Mouse (Mus musculus): ENCODE measurements around the gene Cer1. TPM values are rescaled to one million over a fixed set of nuclear protein-coding genes. Genes with fewer than 3 reads are reported as not detected.

The Cer1 gene
- not detected in 2 replicates for polyA plus RNA-seq (2011; ENCODE audit: insufficient read depth, insufficient read length, low replicate concordance, missing spikeins)

DNA sequence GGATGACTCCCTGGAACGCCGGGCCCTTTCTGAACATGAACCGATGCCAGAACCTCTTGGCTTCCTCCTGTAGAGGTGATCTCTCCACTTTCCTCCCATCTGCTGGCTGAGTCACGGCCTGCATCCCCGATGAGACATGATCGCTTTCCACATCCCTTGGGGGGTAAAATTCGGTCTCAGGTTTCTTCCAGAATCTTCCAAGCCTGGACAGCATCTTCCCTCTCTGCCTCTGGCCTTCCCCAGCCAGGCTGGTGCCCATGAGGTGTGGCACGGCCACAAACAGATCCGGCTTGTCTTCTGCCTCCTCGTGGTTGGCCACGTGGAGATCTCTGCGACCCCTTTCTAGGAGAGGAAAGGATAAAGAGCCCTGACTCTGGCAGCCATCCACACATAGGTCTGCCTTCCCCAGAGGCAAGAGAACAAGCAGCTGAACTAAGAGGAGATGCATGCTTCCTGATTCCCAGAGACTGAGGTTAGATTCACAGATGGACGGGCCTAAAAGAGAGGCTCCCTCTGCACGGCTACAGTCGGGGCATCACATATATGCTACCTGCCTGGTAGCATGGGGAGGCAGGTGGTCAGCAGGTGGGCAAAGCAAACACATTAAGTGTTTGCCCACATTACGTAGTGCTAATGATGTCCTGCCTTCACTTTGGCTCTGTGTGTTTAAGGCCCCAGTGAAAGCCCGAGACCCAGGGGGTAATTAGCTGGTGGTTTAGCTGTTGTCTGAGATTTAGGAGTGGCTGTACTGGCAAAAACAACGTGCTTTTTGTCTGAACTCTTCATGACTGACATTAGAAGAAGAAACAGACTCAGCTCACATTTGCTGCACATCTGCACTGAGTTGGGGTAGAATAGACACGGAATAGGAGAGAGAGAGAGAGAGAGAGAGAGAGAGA is at the start of gene Cer1:
Cer1 (minus strand) TSS at position 513 of the 899 bp plus-strand sequence.
- Histone ChIP-seq H3K4me1 (ENCODE audit: control insufficient read depth, insufficient read depth, low read length) (no peaks in the 10 kb centered on the region), H3K4me3 (replicated peaks; ENCODE audit: control insufficient read depth, low read depth, low read length) (no peak within 1 kb of the TSS), H3K27ac (ENCODE audit: control insufficient read depth, insufficient read depth, low read depth, low read length, poor library complexity) (no peak within 1 kb of the TSS)
- 80% methylated on average over 19 of the region's 19 CpGs for WGBS
- TF ChIP-seq CTCF (IDR thresholded peaks at IDR 0.05; ENCODE audit: control insufficient read depth, insufficient read depth, low read length): no peak
- no peak for TF ChIP-seq POLR2A (IDR thresholded peaks at IDR 0.05; ENCODE audit: borderline replicate concordance, control insufficient read depth, low read depth, low read length)

DNA sequence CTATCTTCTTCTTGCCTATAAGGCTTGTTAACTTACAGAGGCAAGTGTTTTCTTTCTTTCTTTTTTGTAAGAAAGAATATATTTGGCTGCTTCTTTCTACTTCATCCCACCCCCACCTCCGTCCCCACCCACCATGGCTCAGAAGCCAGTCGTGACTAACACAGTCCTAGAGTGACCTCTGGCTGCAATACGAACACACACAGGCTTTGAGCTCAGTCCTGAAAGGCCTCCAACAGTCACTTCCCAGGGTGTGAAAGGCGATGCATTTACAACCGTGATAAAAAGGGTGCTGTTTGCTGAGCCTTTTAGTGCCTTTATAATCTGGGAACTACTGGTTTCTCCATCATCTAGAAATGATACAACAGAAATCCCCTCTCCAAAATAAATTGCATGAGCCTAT is 49.4 kb upstream of the Cer1 start:
- Histone ChIP-seq H3K27ac (ENCODE audit: control insufficient read depth, insufficient read depth, low read depth, low read length, poor library complexity) (no peak overlapping the region), H3K4me3 (replicated peaks; ENCODE audit: control insufficient read depth, low read depth, low read length) (no peak overlapping the region), H3K4me1 (ENCODE audit: control insufficient read depth, insufficient read depth, low read length) (no peaks in the 10 kb centered on the region)
- 10% methylated on average over 5 of the region's 5 CpGs for WGBS
- TF ChIP-seq CTCF (IDR thresholded peaks at IDR 0.05; ENCODE audit: control insufficient read depth, insufficient read depth, low read length) (peak; percentile 22; the same call in 1 of the 2 replicates), POLR2A (IDR thresholded peaks at IDR 0.05; ENCODE audit: borderline replicate concordance, control insufficient read depth, low read depth, low read length) (no peak)

DNA sequence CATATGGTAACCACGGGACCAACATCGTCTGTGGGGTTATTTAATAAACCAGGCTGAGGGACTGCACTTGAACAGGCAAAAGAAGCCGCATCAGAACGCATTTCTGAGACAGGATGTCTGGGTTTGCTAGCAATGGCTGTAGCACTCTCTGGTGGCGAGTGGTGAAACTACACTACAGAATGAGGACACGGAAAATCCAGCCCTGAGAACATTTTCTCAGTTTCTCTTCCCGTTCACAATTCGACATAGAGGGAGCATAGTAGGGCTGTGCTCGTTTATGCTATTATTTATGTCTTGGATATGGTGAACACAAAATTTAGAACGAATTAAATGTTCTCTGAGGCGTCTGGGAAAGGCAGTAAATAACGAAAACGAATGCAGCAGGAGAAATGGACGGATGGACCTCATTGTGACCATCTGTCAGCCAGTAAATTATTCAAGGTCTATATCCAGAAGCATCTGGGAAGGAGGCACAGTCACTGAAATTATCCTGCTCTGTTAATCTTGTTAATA is 48.8 kb upstream of the Cer1 start:
- peak overlapping the region; percentile 24 for H3K4me3 ChIP-seq (replicated peaks; ENCODE audit: control insufficient read depth, low read depth, low read length)
- no peak overlapping the region for H3K27ac ChIP-seq (ENCODE audit: control insufficient read depth, insufficient read depth, low read depth, low read length, poor library complexity)
- TF ChIP-seq POLR2A (IDR thresholded peaks at IDR 0.05; ENCODE audit: borderline replicate concordance, control insufficient read depth, low read depth, low read length) (no peak), CTCF (IDR thresholded peaks at IDR 0.05; ENCODE audit: control insufficient read depth, insufficient read depth, low read length) (peak; percentile 61)
- H3K4me1 ChIP-seq (ENCODE audit: control insufficient read depth, insufficient read depth, low read length): no peaks in the 10 kb centered on the region
- WGBS: 4% methylated on average over 14 of the region's 14 CpGs

DNA sequence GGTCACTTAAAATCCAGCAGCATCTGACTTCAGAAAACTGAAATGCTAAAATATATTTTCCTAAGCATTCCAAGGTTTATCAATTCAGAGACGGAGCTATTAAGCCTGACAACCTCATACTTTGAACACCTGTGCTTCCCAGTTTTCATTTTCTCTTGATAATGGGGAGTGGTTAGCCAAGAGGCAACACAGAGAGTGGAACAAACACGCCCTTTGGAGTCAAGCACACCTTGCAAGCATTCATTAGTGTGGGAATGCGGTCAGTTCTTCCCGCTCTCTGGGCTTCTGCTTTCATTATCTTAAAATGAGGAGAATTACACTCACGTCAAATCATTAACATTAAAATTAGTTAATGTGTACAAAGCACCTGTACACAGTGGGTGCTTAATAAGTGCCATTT is 45.1 kb upstream of the Cer1 start:
- Histone ChIP-seq H3K4me1 (ENCODE audit: control insufficient read depth, insufficient read depth, low read length) (no peaks in the 10 kb centered on the region), H3K27ac (ENCODE audit: control insufficient read depth, insufficient read depth, low read depth, low read length, poor library complexity) (no peak overlapping the region), H3K4me3 (replicated peaks; ENCODE audit: control insufficient read depth, low read depth, low read length) (no peak overlapping the region)
- WGBS: 77% methylated on average over 5 of the region's 5 CpGs
- no peak for TF ChIP-seq CTCF (IDR thresholded peaks at IDR 0.05; ENCODE audit: control insufficient read depth, insufficient read depth, low read length)
- no peak for TF ChIP-seq POLR2A (IDR thresholded peaks at IDR 0.05; ENCODE audit: borderline replicate concordance, control insufficient read depth, low read depth, low read length)

DNA sequence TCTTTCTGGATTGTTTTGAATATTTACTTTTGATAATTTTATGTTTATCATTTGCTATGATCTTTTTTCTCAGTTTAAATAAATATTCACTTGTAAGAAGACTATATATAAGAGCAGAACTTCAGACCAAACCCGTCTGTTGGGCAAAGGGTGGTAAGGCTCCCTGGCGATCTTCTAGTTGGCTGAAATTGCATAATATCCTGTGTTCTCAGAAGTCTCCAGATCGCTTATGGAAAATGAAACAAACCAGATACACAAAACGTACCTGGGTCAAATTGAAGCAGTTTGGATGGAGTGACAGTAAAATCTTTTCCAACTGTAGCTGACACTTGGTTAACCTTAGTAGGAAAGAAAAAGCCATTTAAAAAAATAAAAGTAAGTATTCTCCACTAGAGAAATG is 37.0 kb upstream of the Cer1 start:
- H3K4me3 ChIP-seq (replicated peaks; ENCODE audit: control insufficient read depth, low read depth, low read length): no peak overlapping the region
- no peaks in the 10 kb centered on the region for H3K4me1 ChIP-seq (ENCODE audit: control insufficient read depth, insufficient read depth, low read length)
- 3% methylated on average over 4 of the region's 4 CpGs for WGBS
- TF ChIP-seq POLR2A (IDR thresholded peaks at IDR 0.05; ENCODE audit: borderline replicate concordance, control insufficient read depth, low read depth, low read length): no peak
- TF ChIP-seq CTCF (IDR thresholded peaks at IDR 0.05; ENCODE audit: control insufficient read depth, insufficient read depth, low read length): no peak
- H3K27ac ChIP-seq (ENCODE audit: control insufficient read depth, insufficient read depth, low read depth, low read length, poor library complexity): no peak overlapping the region

DNA sequence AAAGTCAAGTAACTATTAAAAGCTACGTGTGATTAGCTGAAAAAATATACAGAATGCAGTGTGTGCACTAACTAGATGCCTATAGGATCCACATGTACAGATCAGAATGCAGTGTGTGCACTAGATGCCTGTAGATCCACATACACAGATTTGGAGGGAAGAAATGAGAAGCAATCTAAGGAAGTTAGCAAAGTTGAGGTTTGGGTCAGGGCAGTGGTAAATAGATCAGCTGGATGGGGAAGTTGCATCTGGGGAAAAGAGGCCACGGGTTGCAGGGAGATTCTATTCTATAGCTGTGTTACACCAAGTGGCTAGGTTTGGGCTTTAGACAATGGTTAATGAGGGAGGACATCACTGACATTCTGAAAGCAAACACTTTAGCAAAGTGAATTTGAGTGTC is 33.7 kb upstream of the Cer1 start:
- TF ChIP-seq CTCF (IDR thresholded peaks at IDR 0.05; ENCODE audit: control insufficient read depth, insufficient read depth, low read length) (no peak), POLR2A (IDR thresholded peaks at IDR 0.05; ENCODE audit: borderline replicate concordance, control insufficient read depth, low read depth, low read length) (no peak)
- Histone ChIP-seq H3K4me1 (ENCODE audit: control insufficient read depth, insufficient read depth, low read length) (no peaks in the 10 kb centered on the region), H3K4me3 (replicated peaks; ENCODE audit: control insufficient read depth, low read depth, low read length) (no peak overlapping the region), H3K27ac (ENCODE audit: control insufficient read depth, insufficient read depth, low read depth, low read length, poor library complexity) (no peak overlapping the region)
- 36% methylated on average over 2 of the region's 2 CpGs for WGBS

DNA sequence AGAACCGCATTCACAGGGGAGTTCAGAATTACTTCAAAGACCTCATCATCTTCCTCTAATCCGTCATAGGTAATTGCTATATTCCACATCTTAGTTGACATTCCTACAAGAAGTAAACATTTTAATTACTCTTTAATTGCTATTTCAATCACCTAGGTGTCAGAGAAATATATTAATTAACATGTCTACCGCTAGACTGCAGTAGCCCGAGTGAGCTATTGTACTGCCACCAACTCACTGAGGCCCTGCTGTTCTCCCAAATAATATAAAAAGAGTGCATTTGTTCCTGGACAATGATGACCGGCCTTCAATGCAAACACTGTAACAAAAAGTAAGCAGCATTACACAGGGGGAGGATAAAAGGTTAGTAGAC is 31.7 kb upstream of the Cer1 start:
- WGBS: 87% methylated on average over 5 of the region's 5 CpGs

DNA sequence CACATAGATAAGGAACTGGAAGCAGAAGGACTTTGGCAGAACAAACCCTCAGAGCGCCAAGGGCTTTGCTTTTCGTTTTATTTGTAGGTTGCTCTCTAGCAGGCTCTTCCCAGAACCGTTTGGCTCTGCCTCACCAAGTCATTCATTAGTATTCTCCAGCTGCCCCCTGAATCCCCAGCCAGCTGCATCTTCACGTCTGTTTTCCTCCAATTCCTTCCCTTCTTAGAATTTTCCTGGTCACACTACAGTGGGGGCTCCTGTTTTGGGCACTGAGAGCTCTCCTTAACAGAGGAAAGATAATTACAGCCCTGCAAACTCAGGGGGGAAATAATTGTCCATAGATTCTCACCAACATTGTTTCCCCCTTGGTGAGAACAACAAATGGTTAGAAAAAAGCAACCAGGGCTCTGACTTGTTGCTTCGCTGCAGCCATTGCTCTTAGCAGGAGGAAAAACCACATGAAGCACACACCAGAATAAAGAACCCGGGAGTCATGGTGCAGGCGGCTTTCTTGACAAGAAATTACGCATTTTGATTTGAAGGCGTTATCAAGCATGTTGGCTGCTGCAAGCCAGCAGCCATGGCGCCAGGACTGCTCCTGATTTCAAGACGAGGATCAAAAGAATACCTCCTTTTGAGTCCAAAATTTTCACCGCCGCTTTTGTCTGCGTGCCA is 31.2 kb upstream of the Cer1 start:
- TF ChIP-seq POLR2A (IDR thresholded peaks at IDR 0.05; ENCODE audit: borderline replicate concordance, control insufficient read depth, low read depth, low read length): no peak
- no peak for TF ChIP-seq CTCF (IDR thresholded peaks at IDR 0.05; ENCODE audit: control insufficient read depth, insufficient read depth, low read length)
- 75% methylated on average over 14 of the region's 14 CpGs for WGBS
- no peak overlapping the region for H3K4me3 ChIP-seq (replicated peaks; ENCODE audit: control insufficient read depth, low read depth, low read length)

More for the DNA sequence above, 31.7 kb upstream of the Cer1 start:
- H3K4me3 ChIP-seq (replicated peaks; ENCODE audit: control insufficient read depth, low read depth, low read length): no peak overlapping the region
- no peak overlapping the region for H3K27ac ChIP-seq (ENCODE audit: control insufficient read depth, insufficient read depth, low read depth, low read length, poor library complexity)
- TF ChIP-seq CTCF (IDR thresholded peaks at IDR 0.05; ENCODE audit: control insufficient read depth, insufficient read depth, low read length) (no peak), POLR2A (IDR thresholded peaks at IDR 0.05; ENCODE audit: borderline replicate concordance, control insufficient read depth, low read depth, low read length) (no peak)
- H3K4me1 ChIP-seq (ENCODE audit: control insufficient read depth, insufficient read depth, low read length): no peaks in the 10 kb centered on the region

More for the DNA sequence above, 31.2 kb upstream of the Cer1 start:
- H3K4me1 ChIP-seq (ENCODE audit: control insufficient read depth, insufficient read depth, low read length): no peaks in the 10 kb centered on the region
- H3K27ac ChIP-seq (ENCODE audit: control insufficient read depth, insufficient read depth, low read depth, low read length, poor library complexity): no peak overlapping the region

Measured in bone marrow, adult 2 months (tissue).